Mouse (Mus musculus): ENCODE data around the gene Hmcn2. TPM values are rescaled to one million over a fixed set of nuclear protein-coding genes. Genes with fewer than 3 reads are reported as not detected.

The Hmcn2 gene
- polyA plus RNA-seq, 2 experiments = 0.23 to 0.70 TPM

- WGBS = 75% methylated on average over 13 of the region's 13 CpGs
- DNase-seq (ENCODE audit: low spot score) = no peak
- no peak overlapping the region for H3K4me2 ChIP-seq (replicated peaks; ENCODE audit: low read depth, low read length, severe bottlenecking)
- no peak overlapping the region for H3K9ac ChIP-seq (ENCODE audit: low read depth, low read length, severe bottlenecking)
- no peak for ATAC-seq (ENCODE audit: low FRiP score, low read depth)
- H3K27me3 ChIP-seq (ENCODE audit: control insufficient read depth, insufficient read depth, low read length) = no peaks in the 10 kb centered on the region
- no peaks in the 10 kb centered on the region for H3K36me3 ChIP-seq (ENCODE audit: control insufficient read depth, insufficient read depth, low read length)
- TF ChIP-seq POLR2A (IDR thresholded peaks at IDR 0.05; ENCODE audit: borderline replicate concordance, extremely low read depth, insufficient read depth, insufficient read length) = no peak
- H3K27ac ChIP-seq (replicated peaks; ENCODE audit: low read depth, low read length) = no peak overlapping the region
- no peak overlapping the region for H3K4me3 ChIP-seq (replicated peaks; ENCODE audit: low read length)
- H3K4me1 ChIP-seq (ENCODE audit: control insufficient read depth, insufficient read depth, low read length) = no peaks in the 10 kb centered on the region
- H3K9me3 ChIP-seq (ENCODE audit: control insufficient read depth, low read length) = no peaks in the 10 kb centered on the region
Observed at GRCm38 (mm10) chr2:31495046-31495476, 180.8 kb downstream of the Hmcn2 start.

GRCm38 (mm10) chr2:31496141-31496540 is 181.9 kb downstream of the Hmcn2 start:
- DNase-seq (ENCODE audit: low spot score) (no peak), ATAC-seq (ENCODE audit: low FRiP score, low read depth) (no peak)
- Histone ChIP-seq H3K27ac (replicated peaks; ENCODE audit: low read depth, low read length) (no peak overlapping the region), H3K4me1 (ENCODE audit: control insufficient read depth, insufficient read depth, low read length) (no peaks in the 10 kb centered on the region), H3K36me3 (ENCODE audit: control insufficient read depth, insufficient read depth, low read length) (no peaks in the 10 kb centered on the region), H3K9ac (ENCODE audit: low read depth, low read length, severe bottlenecking) (no peak overlapping the region), H3K4me3 (replicated peaks; ENCODE audit: low read length) (no peak overlapping the region), H3K4me2 (replicated peaks; ENCODE audit: low read depth, low read length, severe bottlenecking) (no peak overlapping the region), H3K9me3 (ENCODE audit: control insufficient read depth, low read length) (no peaks in the 10 kb centered on the region), H3K27me3 (ENCODE audit: control insufficient read depth, insufficient read depth, low read length) (no peaks in the 10 kb centered on the region)
- WGBS = 35% methylated on average over 1 of the region's 1 CpGs
- no peak for TF ChIP-seq POLR2A (IDR thresholded peaks at IDR 0.05; ENCODE audit: borderline replicate concordance, extremely low read depth, insufficient read depth, insufficient read length)

GRCm38 (mm10) chr2:31497113-31497512 is 182.9 kb downstream of the Hmcn2 start:
- Histone ChIP-seq H3K27ac (replicated peaks; ENCODE audit: low read depth, low read length) (no peak overlapping the region), H3K4me1 (ENCODE audit: control insufficient read depth, insufficient read depth, low read length) (no peaks in the 10 kb centered on the region), H3K4me3 (replicated peaks; ENCODE audit: low read length) (no peak overlapping the region), H3K36me3 (ENCODE audit: control insufficient read depth, insufficient read depth, low read length) (no peaks in the 10 kb centered on the region), H3K4me2 (replicated peaks; ENCODE audit: low read depth, low read length, severe bottlenecking) (no peak overlapping the region), H3K27me3 (ENCODE audit: control insufficient read depth, insufficient read depth, low read length) (no peaks in the 10 kb centered on the region), H3K9ac (ENCODE audit: low read depth, low read length, severe bottlenecking) (no peak overlapping the region), H3K9me3 (ENCODE audit: control insufficient read depth, low read length) (no peaks in the 10 kb centered on the region)
- TF ChIP-seq POLR2A (IDR thresholded peaks at IDR 0.05; ENCODE audit: borderline replicate concordance, extremely low read depth, insufficient read depth, insufficient read length) = no peak
- DNase-seq (ENCODE audit: low spot score) = no peak
- WGBS = 55% methylated on average over 7 of the region's 7 CpGs
- ATAC-seq (ENCODE audit: low FRiP score, low read depth) = 0 out of 2 replicates have a peak, but pooled peaks have one; percentile 50

GRCm38 (mm10) chr2:31497635-31498034 is 183.4 kb downstream of the Hmcn2 start:
- Histone ChIP-seq H3K4me3 (replicated peaks; ENCODE audit: low read length) (no peak overlapping the region), H3K27me3 (ENCODE audit: control insufficient read depth, insufficient read depth, low read length) (no peaks in the 10 kb centered on the region), H3K27ac (replicated peaks; ENCODE audit: low read depth, low read length) (no peak overlapping the region), H3K4me2 (replicated peaks; ENCODE audit: low read depth, low read length, severe bottlenecking) (no peak overlapping the region), H3K4me1 (ENCODE audit: control insufficient read depth, insufficient read depth, low read length) (no peaks in the 10 kb centered on the region), H3K9ac (ENCODE audit: low read depth, low read length, severe bottlenecking) (no peak overlapping the region), H3K36me3 (ENCODE audit: control insufficient read depth, insufficient read depth, low read length) (no peaks in the 10 kb centered on the region), H3K9me3 (ENCODE audit: control insufficient read depth, low read length) (no peaks in the 10 kb centered on the region)
- WGBS = 74% methylated on average over 19 of the region's 19 CpGs
- TF ChIP-seq POLR2A (IDR thresholded peaks at IDR 0.05; ENCODE audit: borderline replicate concordance, extremely low read depth, insufficient read depth, insufficient read length) = no peak
- ATAC-seq (ENCODE audit: low FRiP score, low read depth) (no peak), DNase-seq (ENCODE audit: low spot score) (no peak)

- no peaks in the 10 kb centered on the region for H3K27me3 ChIP-seq (ENCODE audit: control insufficient read depth, insufficient read depth, low read length)
- DNase-seq (ENCODE audit: low spot score) = no peak
- H3K4me2 ChIP-seq (replicated peaks; ENCODE audit: low read depth, low read length, severe bottlenecking) = no peak overlapping the region
- no peak for ATAC-seq (ENCODE audit: low FRiP score, low read depth)
- no peaks in the 10 kb centered on the region for H3K4me1 ChIP-seq (ENCODE audit: control insufficient read depth, insufficient read depth, low read length)
- H3K9me3 ChIP-seq (ENCODE audit: control insufficient read depth, low read length) = no peaks in the 10 kb centered on the region
- no peak overlapping the region for H3K27ac ChIP-seq (replicated peaks; ENCODE audit: low read depth, low read length)
- no peak for TF ChIP-seq POLR2A (IDR thresholded peaks at IDR 0.05; ENCODE audit: borderline replicate concordance, extremely low read depth, insufficient read depth, insufficient read length)
- WGBS = 29% methylated on average over 21 of the region's 21 CpGs
- H3K9ac ChIP-seq (ENCODE audit: low read depth, low read length, severe bottlenecking) = no peak overlapping the region
- no peak overlapping the region for H3K4me3 ChIP-seq (replicated peaks; ENCODE audit: low read length)
- H3K36me3 ChIP-seq (ENCODE audit: control insufficient read depth, insufficient read depth, low read length) = no peaks in the 10 kb centered on the region
Observed at GRCm38 (mm10) chr2:31499327-31500291, 185.4 kb downstream of the Hmcn2 start.

Measured in limb, embryonic 14.5 days (tissue).